In the genomic region with DNA sequence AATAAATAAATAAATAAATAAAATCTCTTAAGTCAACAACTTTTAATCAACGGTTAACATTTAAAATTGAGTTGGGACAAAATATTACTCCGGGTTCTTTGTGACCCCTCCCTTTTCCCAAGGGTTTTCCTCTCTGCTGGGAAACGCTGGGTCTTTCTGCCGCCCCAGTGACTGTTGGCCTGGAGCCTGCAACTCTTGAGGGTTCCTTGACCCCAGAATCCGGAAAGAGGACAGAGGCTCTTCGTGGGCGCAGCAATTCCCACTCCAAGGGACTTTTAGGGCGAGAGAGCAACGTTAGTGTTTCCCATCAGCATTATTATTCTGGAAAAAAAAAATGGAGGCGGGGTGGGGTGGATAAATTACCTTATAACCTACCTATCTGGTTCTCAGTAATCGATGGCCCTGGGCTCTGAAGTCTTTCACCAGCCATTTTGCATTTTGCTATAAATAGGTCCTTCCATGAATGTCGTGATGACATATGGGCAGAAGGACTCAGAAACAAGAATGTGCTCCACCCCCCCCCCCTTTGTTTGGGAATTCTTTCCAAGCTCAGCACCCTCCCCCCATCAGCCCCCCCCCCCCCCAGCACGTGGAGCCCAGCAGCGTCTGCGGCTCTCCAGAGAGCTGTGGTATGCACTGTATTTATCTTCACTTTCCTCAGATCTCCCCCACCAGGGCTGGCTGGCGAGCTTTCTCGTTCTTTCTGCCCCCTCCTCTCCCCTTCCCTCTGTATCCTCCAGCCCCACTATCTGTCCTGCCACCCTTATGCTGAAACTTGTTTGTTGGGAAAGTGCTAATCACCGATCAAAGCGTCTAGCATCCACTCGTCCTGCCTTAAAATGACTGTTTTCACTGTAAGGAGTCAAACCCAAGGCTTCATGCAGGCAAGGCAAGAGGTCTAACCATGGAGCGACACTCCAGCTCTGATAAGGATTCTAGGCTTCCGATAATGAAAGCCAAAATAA, we compare ENCODE assay signal across 8 mouse cellular contexts. TPM values are rescaled to one million over a fixed set of nuclear protein-coding genes. Genes with fewer than 3 reads are reported as not detected.
DNase-seq lines count a peak whose midpoint lies in the region; ATAC-seq lines count a peak whose summit lies in the region.

No protein-coding gene starts in this region.

- ATAC-seq in heart, embryonic 16.5 days (replicated peaks; ENCODE audit: extremely low read depth, insufficient read depth, low FRiP score) = peak; percentile 76
- peak; percentile 62 for ATAC-seq in midbrain, embryonic 11.5 days (ENCODE audit: low FRiP score)

- peak overlapping the region; percentile 98 for H3K27ac ChIP-seq in heart, embryonic 16.5 days (ENCODE audit: low read length)
- no peak overlapping the region for H3K27ac ChIP-seq in midbrain, embryonic 11.5 days (ENCODE audit: low read depth, low read length)

- H3K9me3 ChIP-seq in heart, embryonic 16.5 days (replicated peaks; ENCODE audit: control insufficient read depth, low read length) = 0 out of 2 replicates have a peak, but pooled peaks cover 2% of the 10 kb centered on the region
- H3K9me3 ChIP-seq in midbrain, embryonic 11.5 days (ENCODE audit: control insufficient read depth, low read length) = no peaks in the 10 kb centered on the region

- H3K4me1 ChIP-seq in heart, embryonic 16.5 days (ENCODE audit: control insufficient read depth, insufficient read depth, low read length) = peaks cover 18% of the 10 kb centered on the region
- peaks cover 9% of the 10 kb centered on the region for H3K4me1 ChIP-seq in midbrain, embryonic 11.5 days (ENCODE audit: control insufficient read depth, insufficient read depth, low read length)

- DNase-seq in cerebellum, adult 11 months = peak; percentile 28
- DNase-seq in cerebellum, adult 8-10 months = no peak
- DNase-seq in embryo, embryonic 11.5 days (ENCODE audit: low read depth, low spot score) = peak; percentile 37
- DNase-seq in kidney, postnatal 36 days = peak; percentile 67 to 72
- peak; percentile 89 for DNase-seq in midbrain, embryonic 11.5 days (ENCODE audit: low spot score, missing footprints)
- no peak for DNase-seq in left cerebral cortex, adult 8-10 months (ENCODE audit: low spot score in 2 of 2)
- no peak for DNase-seq in thymus, postnatal 0 days (ENCODE audit: low spot score)

- 2% methylated on average over 22 of the region's 22 CpGs for WGBS in heart, embryonic 16.5 days
- WGBS in midbrain, embryonic 11.5 days = 11% methylated on average over 22 of the region's 22 CpGs

- no peaks in the 10 kb centered on the region for H3K36me3 ChIP-seq in heart, embryonic 16.5 days (ENCODE audit: control insufficient read depth, insufficient read depth)
- H3K36me3 ChIP-seq in midbrain, embryonic 11.5 days (ENCODE audit: control insufficient read depth, insufficient read depth, low read length) = no peaks in the 10 kb centered on the region

- H3K4me2 ChIP-seq in heart, embryonic 16.5 days (ENCODE audit: low read depth, low read length) = peak overlapping the region; percentile 88
- H3K4me2 ChIP-seq in midbrain, embryonic 11.5 days = peak overlapping the region; percentile 46

- peak overlapping the region; percentile 48 for H3K4me3 ChIP-seq in heart, embryonic 16.5 days (ENCODE audit: low read length)
- peak overlapping the region; percentile 18; the same call in 1 of the 2 replicates for H3K4me3 ChIP-seq in midbrain, embryonic 11.5 days (ENCODE audit: low read depth, low read length)

- peak overlapping the region; percentile 68 for H3K9ac ChIP-seq in heart, embryonic 16.5 days (ENCODE audit: low read length)
- H3K9ac ChIP-seq in midbrain, embryonic 11.5 days (ENCODE audit: low read length) = peak overlapping the region; percentile 31; the same call in 1 of the 2 replicates

- no peaks in the 10 kb centered on the region for H3K27me3 ChIP-seq in heart, embryonic 16.5 days (ENCODE audit: control insufficient read depth, insufficient read depth, low read length)
- H3K27me3 ChIP-seq in midbrain, embryonic 11.5 days (ENCODE audit: control insufficient read depth, insufficient read depth, low read length) = no peaks in the 10 kb centered on the region

RNA-seq across cellular contexts. Expression of gene Cdkl1, which starts 32.6 kb away (rescaled TPM):
- polyA plus RNA-seq in heart, embryonic 16.5 days (2015; fragmentation: Nextera tagmentation; extraction: Ambion mirVana) = 5.2 and 7.0 TPM in 2 replicates
- polyA plus RNA-seq in midbrain, embryonic 11.5 days (2014; fragmentation: Nextera tagmentation; extraction: Ambion mirVana) = 0.50 and 0.64 TPM in 2 replicates
- 10 to 100 TPM; 40.5 to 42.0 (median 41.6) TPM for total RNA-seq in left cerebral cortex, adult 8-10 months (2022)
- 4.2 and 7.8 TPM in 2 replicates for polyA plus RNA-seq in thymus, postnatal 0 days (2015; fragmentation: Nextera tagmentation; extraction: Ambion mirVana)

RNA-seq across cellular contexts. Expression of gene Atp5s, which starts 33.8 kb away (rescaled TPM):
- 35.4 and 39.2 TPM in 2 replicates for polyA plus RNA-seq in heart, embryonic 16.5 days (2015; fragmentation: Nextera tagmentation; extraction: Ambion mirVana)
- 18.0 and 19.3 TPM in 2 replicates for polyA plus RNA-seq in midbrain, embryonic 11.5 days (2014; fragmentation: Nextera tagmentation; extraction: Ambion mirVana)
- 10 to 100 TPM; 27.7 to 33.8 (median 30.7) TPM for total RNA-seq in left cerebral cortex, adult 8-10 months (2022)
- 19.1 and 19.8 TPM in 2 replicates for polyA plus RNA-seq in thymus, postnatal 0 days (2015; fragmentation: Nextera tagmentation; extraction: Ambion mirVana)

RNA-seq across cellular contexts. Expression of gene L2hgdh, which starts 33.8 kb away (rescaled TPM):
- polyA plus RNA-seq in heart, embryonic 16.5 days (2015; fragmentation: Nextera tagmentation; extraction: Ambion mirVana) = 18.4 and 18.5 TPM in 2 replicates
- 9.7 and 13.6 TPM in 2 replicates for polyA plus RNA-seq in midbrain, embryonic 11.5 days (2014; fragmentation: Nextera tagmentation; extraction: Ambion mirVana)
- total RNA-seq in left cerebral cortex, adult 8-10 months (2022) = 10 to 100 TPM; 16.7 to 19.2 (median 18.5) TPM
- 7.1 and 9.0 TPM in 2 replicates for polyA plus RNA-seq in thymus, postnatal 0 days (2015; fragmentation: Nextera tagmentation; extraction: Ambion mirVana)

Comparison
In these comparisons a context has a peak if more than half of its experiments do, and no peak if none do; other contexts are left out.
1. DNase-seq: peak in cerebellum, adult 11 months (single experiment), embryo, embryonic 11.5 days (single experiment), kidney, postnatal 36 days (2 of 2) and midbrain, embryonic 11.5 days (single experiment); none in cerebellum, adult 8-10 months (single experiment), left cerebral cortex, adult 8-10 months (0 of 2) and thymus, postnatal 0 days (single experiment).